Mouse (Mus musculus) CD4-positive, CD25-positive, alpha-beta regulatory T cell, adult 4 months (primary cell): ENCODE measurements around the gene Dgcr8. TPM values are rescaled to one million over a fixed set of nuclear protein-coding genes. Genes with fewer than 3 reads are reported as not detected.

Experiments
- ATAC-seq: one replicate; pipeline ENCODE4 v1.8.0; 2017
- polyA plus RNA-seq, 2 experiments: library from polyadenylated mRNA; unstranded; fragments of 100-300 nt; shearing (Covaris generic); gene quantifications; one replicate each; pipeline ENCODE4 v1.2.1; 2017

The Dgcr8 gene
- polyA plus RNA-seq, 2 experiments from 2014 or later, result 21.1 to 25.9 TPM

- ATAC-seq, result peak; percentile 16
Measured at GRCm38 (mm10) chr16:18249364-18249967, 39.6 kb downstream of the Dgcr8 start.

DNA sequence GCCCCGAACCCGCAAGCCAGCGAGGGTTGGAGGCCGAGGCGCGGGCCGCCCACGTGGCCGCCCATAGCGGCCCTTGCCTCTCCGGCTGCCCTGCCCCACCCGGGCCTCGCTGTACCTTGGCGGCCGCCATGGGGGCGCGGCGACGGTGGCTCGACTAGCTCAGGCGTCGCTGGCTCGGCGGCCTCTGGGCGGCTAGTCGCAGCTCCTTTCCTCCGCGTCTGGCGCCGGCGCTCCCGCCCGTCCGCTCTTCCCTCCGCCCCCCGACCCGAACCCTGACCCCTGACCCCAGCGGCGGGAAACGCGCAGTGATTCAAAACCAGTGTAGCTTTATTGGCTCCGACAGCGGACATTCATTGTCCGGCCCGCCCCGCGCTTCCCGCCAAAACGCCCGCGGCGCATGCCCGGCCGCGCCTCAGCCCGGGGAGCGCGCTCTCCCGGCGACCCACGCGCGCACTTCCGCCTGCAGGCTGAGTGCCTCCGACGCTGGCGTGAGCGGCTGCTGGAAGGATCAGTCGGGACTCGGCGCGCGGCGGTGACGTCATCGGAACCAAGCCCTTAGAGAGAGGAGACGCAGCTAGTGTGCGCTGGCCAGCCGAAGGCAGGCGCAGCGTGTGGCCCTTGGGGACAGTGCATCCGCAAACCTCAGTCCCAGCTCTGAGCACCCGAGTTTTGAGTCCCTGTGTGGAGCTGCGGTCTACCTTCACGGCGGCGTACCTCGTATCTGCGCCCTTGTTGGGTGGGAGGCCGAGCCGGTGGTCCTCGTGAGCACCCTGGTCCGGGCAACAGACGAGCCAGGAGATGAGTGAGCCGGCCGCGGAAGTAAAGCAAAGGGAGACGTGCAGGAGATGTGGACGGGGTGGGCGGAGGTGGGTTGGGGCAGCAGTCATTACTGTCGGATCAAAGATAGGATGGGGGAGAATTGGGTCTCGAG lies 40.3 kb downstream of the Dgcr8 start, which contains the start of the genes Trmt2a and Ranbp1:
Trmt2a (plus strand) TSS at position 247 of the 931 bp plus-strand sequence.
Ranbp1 (minus strand) TSS at position 300 of the 931 bp plus-strand sequence.
- ATAC-seq, result peak; percentile 91

GRCm38 (mm10) chr16:18247521-18248399 lies 41.3 kb downstream of the Dgcr8 start:
- peak; percentile 4 for ATAC-seq

- no peak for ATAC-seq
Measured at GRCm38 (mm10) chr16:18241581-18241980, 47.5 kb downstream of the Dgcr8 start.

- no peak for ATAC-seq
Measured at GRCm38 (mm10) chr16:18236676-18237501, 52.2 kb downstream of the Dgcr8 start.

DNA sequence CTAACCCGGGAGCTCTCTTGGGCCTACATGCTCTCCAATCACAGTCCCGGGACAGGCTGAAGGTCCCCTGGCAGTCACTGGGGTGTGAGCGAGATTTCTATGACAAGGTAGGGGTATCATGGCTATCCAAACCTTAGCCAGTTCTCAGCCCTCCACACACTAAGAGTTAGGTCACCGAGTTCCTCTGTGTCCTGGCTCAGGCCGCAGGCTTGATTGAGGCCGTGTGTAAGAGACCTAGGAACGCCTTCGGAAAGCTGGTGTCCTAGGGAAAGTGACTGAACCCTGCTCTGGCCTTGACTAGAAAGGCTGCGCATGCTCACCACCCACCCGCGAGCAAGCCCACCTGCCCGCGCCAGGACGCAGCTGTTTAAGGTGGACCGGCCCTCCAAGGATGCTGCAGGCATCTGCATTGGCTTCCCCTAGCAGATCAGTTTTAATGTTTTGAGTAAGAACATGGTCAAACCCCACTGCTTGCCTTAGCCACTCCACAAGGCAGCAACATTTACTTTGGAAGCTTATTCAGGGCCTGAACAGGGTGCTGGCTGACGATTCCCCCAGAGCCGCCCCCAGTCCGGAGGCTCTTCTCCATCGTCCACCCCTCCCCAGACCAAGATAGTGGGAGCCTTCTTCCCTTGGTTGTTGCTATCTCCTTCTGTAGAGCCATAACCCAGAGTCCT lies 53.5 kb downstream of the Dgcr8 start:
- ATAC-seq, result peak; percentile 47

- peak; percentile 65 for ATAC-seq
Measured at GRCm38 (mm10) chr16:18234671-18235388, 54.2 kb downstream of the Dgcr8 start, which contains the start of gene Zdhhc8. TSS of gene Zdhhc8 (minus strand) at chr16:18235136.

DNA sequence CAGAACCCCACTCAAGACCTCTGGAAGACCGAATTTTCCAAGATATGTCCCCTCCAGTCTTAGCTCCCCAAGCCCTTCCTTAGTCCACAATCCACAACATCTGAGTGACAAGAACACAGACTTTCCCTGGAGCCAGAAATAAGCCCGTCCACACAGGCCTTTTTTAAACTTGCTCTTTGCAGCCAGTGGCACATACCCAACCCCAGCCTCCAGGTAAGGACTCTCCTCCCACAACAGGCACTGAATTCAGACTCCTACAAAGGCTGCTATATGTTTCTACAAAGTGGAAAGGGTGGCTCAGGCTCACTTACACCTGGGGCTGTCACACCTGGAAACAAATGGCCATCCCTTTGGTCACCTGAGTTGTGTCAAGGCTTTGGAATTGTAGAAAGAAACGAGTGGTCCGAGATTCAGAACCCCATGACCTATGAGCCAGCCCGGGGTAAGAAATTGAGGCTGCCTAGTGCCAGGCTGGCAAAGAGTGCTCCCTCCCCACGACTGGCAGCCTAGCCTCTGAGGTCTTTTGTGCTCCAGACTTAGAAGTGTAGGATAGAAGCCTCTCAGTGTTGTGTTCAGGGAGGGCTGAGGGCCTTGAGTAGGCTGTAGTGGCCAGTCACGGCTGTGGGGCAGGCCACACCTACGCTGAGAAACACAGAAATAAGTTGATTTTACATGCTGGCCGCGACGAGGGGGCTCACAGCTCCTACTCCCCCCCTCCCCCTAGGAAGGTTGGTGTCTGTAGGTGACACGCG lies 55.0 kb downstream of the Dgcr8 start:
- ATAC-seq, result peak; percentile 2

- ATAC-seq, result no peak
Measured at GRCm38 (mm10) chr16:18233451-18233850, 55.6 kb downstream of the Dgcr8 start.

- no peak for ATAC-seq
Measured at GRCm38 (mm10) chr16:18231451-18231850, 57.6 kb downstream of the Dgcr8 start.

GRCm38 (mm10) chr16:18231047-18231446 lies 58.0 kb downstream of the Dgcr8 start:
- no peak for ATAC-seq

DNA sequence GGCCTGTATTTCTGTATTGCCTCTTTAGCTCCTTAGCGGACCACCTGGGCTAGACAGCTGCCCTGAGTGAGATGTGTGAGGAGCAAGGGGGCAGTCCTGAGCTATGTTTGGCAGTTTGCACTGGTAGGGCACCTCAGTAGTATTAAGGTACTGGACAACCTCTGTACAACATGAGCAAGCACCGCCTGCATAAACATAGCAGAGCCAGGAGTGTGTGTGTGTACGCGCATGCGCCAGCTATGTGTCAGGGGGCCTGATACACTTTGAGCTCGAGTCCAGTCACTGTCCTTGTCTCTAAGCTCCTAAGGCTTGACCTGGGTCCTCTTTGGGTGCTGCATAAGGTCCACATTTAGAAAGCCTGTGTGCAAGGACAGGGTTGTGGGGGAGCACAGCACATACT lies 58.4 kb downstream of the Dgcr8 start:
- ATAC-seq, result no peak

DNA sequence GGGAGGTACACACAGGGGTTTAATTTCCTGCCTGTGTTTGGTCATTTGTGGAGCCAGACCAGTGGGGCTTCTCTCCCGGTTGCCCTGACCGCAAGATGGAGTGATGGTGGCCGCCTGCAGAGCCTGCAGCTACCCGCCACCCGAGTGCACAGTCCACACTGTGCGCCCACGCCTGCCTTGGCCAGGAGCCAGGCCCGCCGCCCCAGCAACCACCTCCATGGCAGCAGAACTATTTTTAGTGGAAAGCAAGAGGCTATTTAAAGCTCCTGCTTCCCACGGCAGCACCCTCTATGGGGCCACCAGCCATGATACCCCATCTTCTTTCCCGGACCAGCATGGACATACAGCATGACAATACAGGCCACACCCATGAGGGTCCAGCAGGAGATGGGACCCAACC lies 59.4 kb downstream of the Dgcr8 start:
- ATAC-seq, result no peak

- ATAC-seq, result no peak
Measured at GRCm38 (mm10) chr16:18228856-18229255, 60.2 kb downstream of the Dgcr8 start.

DNA sequence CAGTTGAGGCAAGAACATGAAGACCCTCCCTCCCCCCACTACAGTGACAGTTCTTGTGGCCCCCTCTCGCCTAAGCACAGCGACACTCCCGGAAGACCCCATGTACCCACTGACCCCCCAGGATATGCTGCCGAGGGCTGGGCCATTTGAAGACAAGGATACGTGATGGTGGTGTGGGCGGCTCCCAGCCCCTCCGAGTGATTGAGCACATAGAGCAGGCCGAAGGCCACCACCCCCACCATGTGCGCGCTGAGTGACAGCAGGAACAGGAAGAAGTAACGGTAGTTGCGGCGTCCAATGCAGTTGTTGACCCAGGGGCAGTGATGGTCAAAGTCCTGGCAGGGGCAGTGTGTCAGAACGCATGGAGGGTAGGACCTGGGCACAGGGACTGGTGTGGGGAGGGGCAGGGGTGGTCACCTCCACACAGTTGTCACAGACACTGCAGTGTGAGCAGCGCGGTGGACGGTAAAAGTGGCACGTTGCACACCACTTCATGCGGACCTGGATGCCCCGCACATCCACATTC lies 61.1 kb downstream of the Dgcr8 start:
- no peak for ATAC-seq

DNA sequence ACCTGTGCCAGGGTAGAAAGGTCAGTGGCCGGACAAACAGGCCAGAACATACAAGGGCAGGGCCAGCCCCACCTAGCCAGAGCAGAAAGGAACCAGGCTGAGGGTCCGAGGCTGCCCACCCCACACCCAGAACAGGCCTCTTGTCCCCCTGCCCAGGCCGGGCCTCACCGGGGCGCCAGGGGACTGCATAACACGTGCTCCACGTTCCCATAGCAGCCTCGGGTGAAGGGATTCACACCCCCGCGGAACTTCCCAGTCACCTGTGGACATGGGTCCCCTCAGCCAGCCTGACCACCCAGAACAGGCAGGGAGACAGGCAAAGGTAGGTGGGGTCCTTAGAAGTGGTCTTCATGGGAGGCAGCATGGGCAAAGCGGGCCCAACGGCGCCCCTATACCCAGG lies 61.9 kb downstream of the Dgcr8 start:
- ATAC-seq, result no peak

DNA sequence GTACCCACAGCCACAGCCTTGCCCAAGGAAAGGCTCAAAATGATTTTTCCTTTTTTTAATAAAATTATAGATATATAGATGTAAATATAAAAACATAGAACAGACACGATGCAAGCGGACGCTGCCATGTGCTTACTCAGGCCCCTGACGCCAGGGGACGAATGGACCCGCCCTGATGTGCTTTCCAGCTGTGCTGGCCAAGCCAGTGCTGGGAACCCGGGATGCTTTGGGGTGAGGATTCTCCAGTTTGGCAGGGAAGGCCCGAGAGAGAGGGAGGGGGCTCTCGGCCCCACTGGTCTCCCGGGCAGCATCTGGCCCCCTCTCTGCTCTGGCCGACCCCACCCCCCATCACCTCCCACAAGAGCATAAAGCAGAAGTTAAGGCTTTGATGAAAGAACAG lies 66.9 kb downstream of the Dgcr8 start:
- no peak for ATAC-seq

GRCm38 (mm10) chr16:18221543-18221898 lies 67.5 kb downstream of the Dgcr8 start:
- ATAC-seq, result no peak

DNA sequence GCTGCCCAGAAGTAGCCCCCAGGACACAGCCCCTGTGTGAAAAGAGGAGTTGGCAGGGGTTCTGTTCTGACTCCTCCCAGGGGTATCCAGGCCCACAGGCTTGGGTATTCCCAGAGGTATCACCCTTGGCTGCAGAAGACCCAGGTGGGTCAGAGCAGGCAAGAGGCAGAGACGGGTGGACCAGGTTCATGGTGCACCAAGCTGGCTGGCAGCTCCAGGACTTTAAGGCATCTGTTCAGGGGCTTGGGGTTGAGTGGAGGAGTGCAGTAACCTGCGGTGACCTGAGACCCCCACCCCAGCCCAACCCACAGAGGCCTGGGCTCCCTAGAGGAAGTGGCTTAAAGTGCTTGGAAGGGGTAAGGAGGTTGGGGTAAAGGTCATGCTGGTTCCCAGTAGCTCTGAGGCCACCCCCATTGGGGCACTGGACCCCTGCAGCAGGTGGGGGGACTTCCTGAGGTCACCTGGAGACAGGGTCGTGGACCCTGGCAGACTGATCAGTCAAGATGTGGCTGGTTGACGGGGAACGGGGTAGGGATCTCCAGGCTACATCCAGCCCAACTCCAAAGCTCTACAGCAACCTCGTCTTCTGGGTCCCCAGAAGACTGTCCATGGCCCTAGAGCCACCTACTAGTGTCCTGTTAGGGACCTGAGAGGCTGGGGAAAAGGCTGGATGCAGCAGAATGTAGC lies 68.0 kb downstream of the Dgcr8 start:
- no peak for ATAC-seq
